Mouse (Mus musculus) induced T-regulatory cell, adult 2 months (primary cell): ENCODE results near the gene Eif4a3.
"Not testable (repeated sequence)": the region's sequence is repeated elsewhere in the genome, so short reads cannot be mapped to it uniquely, and the experiment has no call there.

Source experiments
- DNase-seq: peaks from one replicate; pipeline ENCODE4 v3.0.0-alpha.2; 2012; ENCODE audit warnings: low read depth

Gene Eif4a3

GRCm38 (mm10) chr11:119245543-119245942 lies 54.3 kb downstream of the Eif4a3 start:
- DNase-seq = not testable (repeated sequence)

DNA sequence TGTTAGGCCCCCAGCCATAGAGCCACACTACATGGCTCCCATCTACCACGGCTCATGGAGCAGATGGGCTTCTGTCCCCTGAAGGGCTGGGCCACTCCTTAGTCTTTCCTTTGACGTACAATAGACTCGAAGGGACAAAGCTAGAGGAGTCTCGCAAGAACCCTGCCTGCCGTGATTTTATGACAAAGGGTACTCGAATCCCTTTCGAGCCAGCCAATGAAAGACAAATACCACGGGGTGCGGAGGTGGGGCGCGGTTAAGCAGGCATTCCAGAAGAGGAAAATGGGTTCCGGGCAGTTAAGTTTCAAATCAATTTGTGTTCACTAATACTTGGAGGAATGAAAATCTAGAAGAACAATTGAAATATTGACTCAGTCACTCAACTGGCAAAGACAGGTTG lies 60.4 kb downstream of the Eif4a3 start:
- no peak for DNase-seq
